Mouse (Mus musculus) gastrocnemius, adult 2 months (tissue): Measurements from ENCODE around the gene Cd300lb. TPM values are rescaled to one million over a fixed set of nuclear protein-coding genes. Genes with fewer than 3 reads are reported as not detected.
"Not testable (repeated sequence)": the region's sequence is repeated elsewhere in the genome, so short reads cannot be mapped to it uniquely, and the experiment has no call there.

Source experiments
- DNase-seq: peaks from one replicate; pipeline ENCODE4 v3.0.0; 2022
- H3K27ac ChIP-seq: fragments of 200-600 bp; 2 replicates; pipeline ENCODE4 v1.8.1; 2022; ENCODE audit warnings: mild to moderate bottlenecking
- H3K4me3 ChIP-seq: fragments of 200-600 bp; 2 replicates; pipeline ENCODE4 v1.8.1; 2022; ENCODE audit warnings: mild to moderate bottlenecking, moderate library complexity
- CTCF ChIP-seq: fragments of 200-600 bp; IDR thresholded peaks from 2 replicates; pipeline ENCODE4 v1.8.1; 2022; ENCODE audit warnings: antibody characterized with exemption, mild to moderate bottlenecking, moderate library complexity
- intact Hi-C: fragments of 180-260 bp; cut with DNase I; formaldehyde crosslinking; loops from one replicate; pipeline ENCODE4 v1.15.1; 2025
- total RNA-seq, 2 experiments: library from RNA; stranded (reverse); gene quantifications; 2 replicates each; pipeline ENCODE4 v1.2.3; 2021

Cd300lb gene
- total RNA-seq, 2 experiments from 2014 or later, result 0.15 to 0.42 TPM

GRCm38 (mm10) chr11:114909538-114909937 lies 24.6 kb downstream of the Cd300lb start:
- intact Hi-C loops, result not testable (repeated sequence)
- TF ChIP-seq CTCF, result peak; percentile 45

DNA sequence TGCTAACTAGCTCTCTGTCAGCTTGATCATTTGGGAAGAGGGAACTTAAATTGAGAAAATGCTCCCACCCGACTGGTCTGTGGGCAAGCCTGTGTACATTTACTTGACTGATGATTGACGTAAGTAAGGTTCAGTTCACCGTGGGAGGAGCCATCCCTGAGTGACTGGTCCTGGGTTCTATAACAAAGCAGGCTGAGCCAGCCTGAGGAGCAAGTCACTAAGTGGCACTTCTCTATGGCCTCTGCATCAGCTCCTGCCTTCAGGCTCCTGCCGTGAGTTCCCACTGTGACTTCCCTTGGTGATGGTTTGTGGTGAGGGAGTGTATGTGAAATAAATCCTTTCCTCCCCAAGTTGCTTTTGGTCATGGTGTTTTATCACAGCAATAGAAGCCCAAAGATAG lies 26.1 kb downstream of the Cd300lb start:
- DNase-seq, result no peak
- no peak for TF ChIP-seq CTCF
- H3K27ac ChIP-seq, result no peak overlapping the region
- H3K4me3 ChIP-seq, result no peak overlapping the region
- intact Hi-C loops, result no loop called here

More at GRCm38 (mm10) chr11:114909538-114909937, 24.6 kb downstream of the Cd300lb start:
- DNase-seq, H3K4me3 ChIP-seq, H3K27ac ChIP-seq: not testable (repeated sequence)

DNA sequence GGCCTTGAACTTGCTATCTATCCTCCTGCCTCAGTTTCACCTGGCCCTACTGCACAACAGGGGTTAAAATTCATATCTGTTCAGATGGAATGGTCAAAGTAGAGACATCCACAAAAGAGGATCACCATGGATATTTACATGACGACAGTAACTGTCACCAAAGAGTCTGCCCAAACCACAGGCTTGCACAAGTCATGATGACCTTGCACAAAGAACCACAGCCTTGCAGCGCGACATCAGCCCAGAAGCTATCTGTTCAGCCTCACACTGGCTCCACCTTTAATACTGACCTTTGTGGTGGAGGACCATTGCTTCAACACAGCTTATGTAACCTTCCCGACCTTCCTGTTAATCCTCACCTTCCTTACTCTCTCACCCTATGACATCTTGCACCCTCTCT lies 26.6 kb downstream of the Cd300lb start:
- TF ChIP-seq CTCF, result no peak
- intact Hi-C loops, result no loop called here

GRCm38 (mm10) chr11:114903224-114903623 lies 31.0 kb downstream of the Cd300lb start:
- DNase-seq, result no peak
- Histone ChIP-seq H3K4me3 (no peak overlapping the region), H3K27ac (no peak overlapping the region)
- TF ChIP-seq CTCF, result no peak
- intact Hi-C loops, result no loop called here

More for the DNA sequence above, 26.6 kb downstream of the Cd300lb start:
- Histone ChIP-seq H3K27ac (no peak overlapping the region), H3K4me3 (no peak overlapping the region)
- DNase-seq, result no peak

GRCm38 (mm10) chr11:114898026-114898425 lies 36.2 kb downstream of the Cd300lb start:
- Histone ChIP-seq H3K27ac (peak overlapping the region; percentile 53), H3K4me3 (no peak overlapping the region)
- no peak for TF ChIP-seq CTCF
- intact Hi-C loops, result no loop called here
- no peak for DNase-seq

GRCm38 (mm10) chr11:114896085-114896484 lies 38.1 kb downstream of the Cd300lb start:
- TF ChIP-seq CTCF, result no peak
- no peak overlapping the region for H3K4me3 ChIP-seq
- H3K27ac ChIP-seq, result no peak overlapping the region
- intact Hi-C loops, result no loop called here
- no peak for DNase-seq

DNA sequence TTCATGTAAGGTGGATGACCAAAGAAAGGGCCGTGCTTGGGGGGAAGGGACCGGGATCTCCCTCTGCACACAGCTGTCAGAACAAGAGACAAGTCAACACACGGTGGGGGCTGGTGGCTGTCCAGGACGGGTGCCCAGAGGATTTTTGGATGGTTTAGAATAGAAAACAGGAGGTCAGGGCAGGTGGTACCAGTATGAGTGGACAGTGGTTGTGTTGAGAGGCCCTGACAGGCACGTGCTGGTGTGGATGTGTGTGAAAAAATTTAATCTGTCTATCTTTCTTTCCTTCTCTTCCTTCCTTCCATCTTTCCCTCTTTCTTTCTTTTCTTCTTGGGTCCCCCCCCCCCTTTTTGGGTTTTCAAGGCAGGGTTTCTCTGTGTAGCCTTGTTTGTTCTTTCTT lies 43.6 kb downstream of the Cd300lb start:
- intact Hi-C loops, result no loop called here
- peak overlapping the region; percentile 40 for H3K27ac ChIP-seq
- peak overlapping the region; percentile 46 for H3K4me3 ChIP-seq
- no peak for TF ChIP-seq CTCF
- DNase-seq, result no peak

DNA sequence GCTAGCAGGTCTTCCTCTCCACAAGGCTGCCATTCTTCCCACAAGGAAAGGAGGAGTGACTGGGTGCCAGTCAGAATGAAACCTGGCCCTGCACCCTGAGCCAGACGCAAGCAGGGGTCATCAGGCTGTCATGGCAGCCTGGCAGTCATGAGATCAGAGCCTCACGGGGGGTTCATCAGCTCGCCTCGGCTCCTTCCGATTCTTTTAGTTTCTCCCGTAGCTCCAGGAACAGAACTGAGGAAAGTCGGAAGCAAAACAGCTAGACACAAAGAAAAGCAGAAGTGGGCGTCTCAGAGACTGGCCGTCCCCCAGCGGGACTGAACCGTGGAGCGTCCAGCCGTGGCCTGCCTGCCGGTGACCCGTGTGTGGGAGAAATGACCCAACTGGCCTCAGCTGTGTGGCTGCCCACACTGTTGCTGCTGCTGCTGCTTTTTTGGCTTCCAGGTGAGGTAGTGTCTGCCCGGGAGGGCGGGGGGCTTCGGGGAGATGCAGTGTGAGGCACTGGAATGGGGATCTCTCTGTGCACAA lies 44.1 kb downstream of the Cd300lb start, which contains the start of gene Cd300a:
TSS of gene Cd300a (plus strand) at position 51 of the 528 bp plus-strand sequence.
- DNase-seq, result no peak
- Histone ChIP-seq H3K4me3 (peak within 1 kb of the TSS; percentile 46), H3K27ac (peak within 1 kb of the TSS; percentile 40)
- TF ChIP-seq CTCF, result no peak
- intact Hi-C loops, result no loop called here

DNA sequence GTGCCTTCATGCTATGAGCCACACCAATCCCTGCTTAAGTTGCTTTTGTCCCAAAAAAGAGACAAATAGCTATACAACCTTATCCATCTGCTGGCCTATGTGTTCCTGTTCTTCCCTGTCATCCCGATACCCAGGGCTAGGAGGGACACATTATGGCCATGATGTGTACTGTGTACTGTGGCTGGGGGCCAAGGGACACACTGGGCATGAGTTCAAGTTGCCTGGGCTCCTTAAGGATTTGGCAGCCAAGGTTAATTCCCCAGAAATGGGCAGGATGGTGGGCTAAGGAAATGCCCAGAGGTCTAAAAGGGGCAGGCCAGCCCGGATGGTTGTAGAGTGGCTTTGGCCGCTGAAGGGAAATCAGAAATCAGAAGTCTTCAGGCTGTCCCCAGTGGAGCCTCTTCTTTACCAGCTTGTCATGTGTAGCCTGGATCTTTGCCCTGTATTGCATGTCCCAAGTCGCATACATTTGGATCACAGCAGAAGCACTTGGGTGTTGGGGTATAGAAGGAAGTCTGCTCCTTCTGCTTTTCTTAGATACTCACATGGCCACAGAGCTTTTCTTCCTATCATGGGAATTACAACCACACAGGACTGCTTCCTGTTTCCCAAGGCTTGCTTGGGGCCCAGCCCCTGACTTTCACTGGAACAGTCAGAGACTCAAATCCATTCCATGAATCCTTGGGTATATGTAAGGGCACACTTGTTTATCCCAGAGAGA lies 49.6 kb downstream of the Cd300lb start:
- Histone ChIP-seq H3K4me3 (no peak overlapping the region), H3K27ac (peak overlapping the region; percentile 40; the same call in 1 of the 2 replicates)
- no peak for DNase-seq
- no peak for TF ChIP-seq CTCF
- intact Hi-C loops, result no loop called here

DNA sequence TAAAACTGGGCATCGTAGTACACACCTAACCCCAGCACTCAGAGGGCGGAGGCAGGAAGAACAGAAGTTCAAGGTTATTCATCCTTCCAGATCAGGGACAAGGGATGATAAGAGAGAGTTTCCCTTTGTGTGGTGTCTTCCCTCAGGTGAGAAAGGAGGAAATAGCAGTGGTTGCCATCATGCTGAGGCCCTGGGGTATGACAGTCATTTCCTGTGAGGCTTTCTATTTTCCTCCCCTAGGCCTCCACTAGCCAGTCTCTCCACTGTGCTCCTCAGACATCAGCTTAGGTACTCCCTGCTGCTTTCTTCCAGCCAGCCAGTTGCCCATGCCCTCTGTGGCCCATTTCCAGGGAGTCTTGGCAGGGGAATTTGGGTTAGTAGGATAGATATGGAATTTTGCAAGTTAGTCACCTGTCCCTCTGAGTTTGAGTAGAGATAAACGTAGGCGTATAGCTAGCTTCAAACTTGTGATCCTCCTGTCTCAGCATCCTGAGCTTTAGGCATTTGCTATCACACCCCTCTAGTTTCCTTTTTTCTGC lies 50.9 kb downstream of the Cd300lb start:
- no peak for DNase-seq

DNA sequence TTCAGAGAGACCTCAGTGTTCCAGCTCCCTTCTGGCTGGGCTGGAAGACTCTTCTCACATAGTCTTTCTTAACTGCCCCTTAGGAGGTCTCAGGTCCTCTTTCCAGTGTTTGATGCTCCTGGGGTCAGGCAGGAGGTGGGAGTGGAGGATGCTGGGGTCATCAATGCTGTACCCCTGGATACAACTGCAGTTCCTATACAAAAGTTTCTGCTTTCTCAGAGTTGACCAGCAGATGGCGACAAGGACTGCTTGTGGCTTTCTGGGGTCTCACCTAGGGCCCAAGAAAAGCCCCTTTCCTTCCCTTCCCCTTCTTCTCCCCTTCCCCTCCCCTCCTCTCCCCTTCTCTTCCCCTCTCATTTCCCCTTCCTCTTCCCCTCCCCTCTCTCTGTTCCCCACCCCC lies 53.6 kb downstream of the Cd300lb start:
- peak overlapping the region; percentile 9; the same call in 1 of the 2 replicates for H3K27ac ChIP-seq
- TF ChIP-seq CTCF, result peak; percentile 70
- no peak overlapping the region for H3K4me3 ChIP-seq
- no peak for DNase-seq
- intact Hi-C loops, result no loop called here

More for the DNA sequence above, 50.9 kb downstream of the Cd300lb start:
- no peak overlapping the region for H3K4me3 ChIP-seq
- no peak for TF ChIP-seq CTCF
- H3K27ac ChIP-seq, result no peak overlapping the region
- intact Hi-C loops, result no loop called here

GRCm38 (mm10) chr11:114880185-114880584 lies 54.0 kb downstream of the Cd300lb start:
- no peak for DNase-seq
- no peak for TF ChIP-seq CTCF
- Histone ChIP-seq H3K4me3 (no peak overlapping the region), H3K27ac (peak overlapping the region; percentile 9; the same call in 1 of the 2 replicates)
- intact Hi-C loops, result no loop called here

GRCm38 (mm10) chr11:114879666-114880065 lies 54.5 kb downstream of the Cd300lb start:
- no peak for TF ChIP-seq CTCF
- intact Hi-C loops, result loop anchor here (5.0 kb wide), 1 partner anchor 33 kb away; no protein-coding TSS in a partner anchor
- Histone ChIP-seq H3K4me3 (no peak overlapping the region), H3K27ac (no peak overlapping the region)
- DNase-seq, result no peak
